Mouse (Mus musculus): ENCODE data around the gene Pbxip1. TPM values are rescaled to one million over a fixed set of nuclear protein-coding genes. Genes with fewer than 3 reads are reported as not detected.
A peak's percentile ranks its signal among the peaks of the same experiment; 100 is the strongest.

Gene Pbxip1
- polyA plus RNA-seq (2015; fragmentation: Nextera tagmentation; extraction: Ambion mirVana): 39.2 and 40.2 TPM in 2 replicates

DNA sequence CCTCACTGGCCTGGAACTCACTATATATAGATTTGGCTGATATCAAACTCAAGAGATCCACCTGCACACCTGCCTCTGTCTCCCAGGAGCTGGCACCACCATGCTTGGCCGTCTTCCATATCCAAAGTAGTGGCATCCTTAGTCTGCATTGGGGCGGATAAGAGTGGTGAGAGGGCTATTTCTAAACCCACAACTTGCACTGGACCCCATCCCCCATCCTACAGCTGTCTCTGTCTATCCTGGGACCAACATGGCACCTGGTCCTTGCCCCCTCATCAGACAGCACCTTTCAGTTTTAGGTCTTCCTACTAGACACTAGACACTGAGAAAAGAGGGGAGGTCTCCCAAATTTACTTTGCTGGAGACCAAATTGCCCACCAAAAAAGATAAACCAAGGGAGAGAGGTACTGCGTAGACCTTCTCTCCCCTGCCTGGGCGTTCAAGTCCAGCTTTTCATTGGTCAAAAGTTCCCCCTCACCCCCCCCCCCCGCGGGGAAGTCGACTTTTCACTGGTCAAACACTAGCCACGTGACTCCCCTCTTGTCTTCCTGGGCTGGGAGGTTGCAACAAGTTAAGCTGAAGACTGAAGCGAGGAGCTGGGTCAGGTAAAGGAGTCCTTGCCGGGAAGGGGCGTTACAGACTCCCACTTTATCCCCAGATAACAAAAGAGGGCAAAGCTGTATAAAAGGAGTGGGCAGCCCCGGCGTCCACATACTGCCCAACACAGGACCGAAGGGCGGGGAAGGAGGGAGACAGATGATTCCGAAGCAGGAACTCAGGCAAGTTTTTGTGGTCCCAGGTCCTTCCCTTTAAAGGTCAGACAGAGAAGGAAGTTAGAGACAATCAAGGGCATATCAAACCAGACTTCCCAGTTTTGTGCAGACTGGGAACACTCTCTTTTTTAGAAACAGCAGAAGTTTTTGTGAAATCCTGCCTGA is at the start of gene Pbxip1:
Gene Pbxip1, plus strand, starts transcription at position 531 of the 938 bp plus-strand sequence.
- 5% methylated on average over 16 of the region's 16 CpGs for WGBS
- peak; percentile 86 for ATAC-seq
- Histone ChIP-seq H3K9ac (peak within 1 kb of the TSS; percentile 55), H3K4me2 (replicated peaks) (peak within 1 kb of the TSS; percentile 64), H3K27ac (peak within 1 kb of the TSS; percentile 65), H3K36me3 (peaks cover 17% of the 10 kb centered on the region), H3K4me1 (replicated peaks) (peaks cover 13% of the 10 kb centered on the region), H3K27me3 (replicated peaks) (no peaks in the 10 kb centered on the region), H3K9me3 (no peaks in the 10 kb centered on the region), H3K4me3 (replicated peaks) (peak within 1 kb of the TSS; percentile 53)

DNA sequence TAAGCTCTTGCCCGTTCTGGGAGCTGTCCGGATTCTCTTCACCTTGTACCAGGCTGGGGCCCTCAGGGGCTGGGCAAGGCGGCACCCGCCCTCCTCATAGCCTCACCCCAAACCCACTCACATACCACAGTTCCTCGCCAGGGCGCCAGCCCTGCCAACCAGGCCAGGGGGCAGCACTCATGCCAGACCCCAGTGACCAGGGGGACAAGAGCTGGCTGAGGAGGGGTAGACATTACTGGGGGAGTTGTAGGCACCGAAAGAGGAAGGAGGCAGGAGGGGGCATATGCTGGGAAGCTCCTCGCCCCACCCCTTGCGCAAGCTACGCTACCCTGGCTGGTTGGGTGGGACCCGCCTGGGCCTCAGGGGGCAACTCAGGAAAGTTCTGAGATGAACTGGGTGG is 48.9 kb upstream of the Pbxip1 start:
- ATAC-seq: no peak
- H3K9me3 ChIP-seq: no peaks in the 10 kb centered on the region
- H3K4me1 ChIP-seq (replicated peaks): peaks cover 74% of the 10 kb centered on the region
- H3K4me2 ChIP-seq (replicated peaks): peak overlapping the region; percentile 62
- peak overlapping the region; percentile 92 for H3K27ac ChIP-seq
- H3K27me3 ChIP-seq (replicated peaks): no peaks in the 10 kb centered on the region
- 59% methylated on average over 11 of the region's 11 CpGs for WGBS
- peak overlapping the region; percentile 23 for H3K4me3 ChIP-seq (replicated peaks)
- H3K36me3 ChIP-seq: no peaks in the 10 kb centered on the region; the same call in 1 of the 2 replicates
- peak overlapping the region; percentile 31 for H3K9ac ChIP-seq

DNA sequence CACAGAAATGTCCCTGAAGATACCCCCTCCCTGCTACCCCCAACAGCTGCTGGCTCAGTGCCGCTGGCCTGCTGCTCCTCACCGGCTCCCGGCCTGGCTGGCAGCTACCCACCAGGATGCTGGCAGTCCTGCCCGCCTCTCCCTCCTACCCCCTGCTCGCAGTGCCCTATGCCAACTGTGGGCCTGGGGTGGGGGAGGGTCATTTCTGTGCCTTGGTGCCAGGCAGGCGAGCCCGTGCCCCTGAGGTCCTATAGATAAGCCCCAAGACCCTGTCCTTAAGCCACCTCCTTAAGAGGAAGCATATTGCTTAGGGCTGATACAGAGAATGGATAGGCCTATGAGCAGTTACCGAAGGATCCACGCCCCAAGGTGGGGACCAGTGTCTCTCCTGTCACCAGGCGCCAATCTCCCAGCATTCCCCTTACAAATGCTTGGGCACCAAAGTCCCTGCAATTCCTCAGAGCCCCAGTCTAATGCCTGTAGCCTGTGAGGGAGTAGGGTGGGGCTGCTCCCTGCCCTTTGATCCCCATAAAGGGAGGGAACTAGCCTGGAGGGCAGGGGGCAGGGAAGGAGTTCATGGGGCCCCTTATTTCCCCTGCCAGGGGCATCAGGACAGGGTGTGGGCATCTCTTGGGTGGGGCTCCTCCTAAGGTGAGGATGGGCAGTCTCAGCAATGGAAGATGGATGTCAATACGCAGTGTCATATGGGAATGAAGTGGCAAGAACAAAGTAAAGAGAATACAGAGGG is 48.2 kb upstream of the Pbxip1 start:
- H3K36me3 ChIP-seq: no peaks in the 10 kb centered on the region; the same call in 1 of the 2 replicates
- no peaks in the 10 kb centered on the region for H3K9me3 ChIP-seq
- peaks cover 78% of the 10 kb centered on the region for H3K4me1 ChIP-seq (replicated peaks)
- H3K27ac ChIP-seq: peak overlapping the region; percentile 92
- no peak overlapping the region for H3K9ac ChIP-seq
- H3K4me2 ChIP-seq (replicated peaks): peak overlapping the region; percentile 62
- peak; percentile 80 for ATAC-seq
- 65% methylated on average over 11 of the region's 11 CpGs for WGBS
- no peaks in the 10 kb centered on the region for H3K27me3 ChIP-seq (replicated peaks)
- peak overlapping the region; percentile 19 for H3K4me3 ChIP-seq (replicated peaks)

DNA sequence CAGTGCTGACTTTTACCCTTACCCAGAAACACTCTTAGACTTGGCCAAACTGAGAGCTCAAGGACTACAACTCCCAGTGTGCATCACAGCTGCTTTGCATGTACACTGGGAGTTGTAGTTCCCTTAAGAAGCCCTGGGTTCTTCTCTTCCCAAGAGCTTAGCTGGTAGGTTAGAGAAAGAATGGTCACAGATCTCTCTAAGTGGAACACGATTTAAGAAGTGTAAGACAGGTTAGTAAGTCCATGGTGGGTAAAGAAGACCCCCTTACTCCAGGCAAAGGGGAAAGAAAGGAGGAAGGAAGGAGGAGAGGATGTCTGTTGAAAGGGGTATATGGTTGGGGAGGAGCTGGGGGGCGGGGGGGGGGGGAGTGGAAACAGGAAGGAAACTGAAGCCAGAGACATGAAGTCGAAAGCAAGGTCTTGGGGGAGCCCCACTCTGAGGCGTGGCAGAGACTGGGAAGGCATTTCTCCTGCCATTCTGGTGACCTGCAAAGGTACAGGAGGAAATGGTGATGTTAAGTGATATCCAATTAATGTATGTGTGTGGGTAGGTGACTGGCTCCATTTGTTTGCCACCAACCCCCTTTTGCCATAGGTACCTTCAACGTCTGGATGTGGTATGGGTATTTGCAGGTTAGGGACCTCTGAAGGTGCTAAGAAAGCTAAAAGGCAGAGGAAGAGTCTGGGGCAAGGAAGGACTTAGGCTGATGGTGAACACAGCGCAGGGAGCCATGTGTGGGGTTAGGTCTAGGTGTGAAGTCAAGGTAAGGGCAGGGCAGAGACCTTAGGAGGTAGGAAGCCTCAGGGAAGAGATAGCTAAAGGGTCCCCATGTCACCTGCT is 47.4 kb upstream of the Pbxip1 start:
- H3K4me3 ChIP-seq (replicated peaks): no peak overlapping the region
- H3K27me3 ChIP-seq (replicated peaks): no peaks in the 10 kb centered on the region
- no peak overlapping the region; the same call in 1 of the 2 replicates for H3K9ac ChIP-seq
- no peaks in the 10 kb centered on the region for H3K9me3 ChIP-seq
- H3K4me1 ChIP-seq (replicated peaks): peaks cover 75% of the 10 kb centered on the region
- peak; percentile 24 for ATAC-seq
- WGBS: 46% methylated on average over 5 of the region's 6 CpGs
- no peaks in the 10 kb centered on the region for H3K36me3 ChIP-seq
- H3K27ac ChIP-seq: peak overlapping the region; percentile 92
- peak overlapping the region; percentile 92 for H3K4me2 ChIP-seq (replicated peaks)

DNA sequence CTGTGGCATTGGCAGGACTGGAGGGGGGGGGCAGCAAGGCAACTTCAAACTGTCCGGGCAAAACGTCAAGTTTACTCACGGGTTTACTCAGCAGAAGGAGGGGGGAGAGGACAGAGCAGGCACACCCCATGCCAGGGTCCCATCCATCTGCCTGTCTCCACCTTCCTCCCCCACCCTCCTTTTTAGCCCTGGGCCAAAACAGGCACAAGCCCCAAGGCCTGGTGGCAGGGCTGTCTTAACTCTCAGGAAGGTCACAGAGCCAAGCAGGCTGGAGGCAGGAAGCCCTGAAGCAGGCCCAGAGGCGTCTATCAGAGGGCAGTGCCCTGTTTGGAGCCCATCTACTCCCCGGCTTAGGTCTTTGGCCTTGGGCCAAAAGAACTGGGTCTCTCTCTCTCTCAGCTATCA is 46.4 kb upstream of the Pbxip1 start:
- no peaks in the 10 kb centered on the region for H3K9me3 ChIP-seq
- peak overlapping the region; percentile 92 for H3K4me2 ChIP-seq (replicated peaks)
- no peaks in the 10 kb centered on the region for H3K27me3 ChIP-seq (replicated peaks)
- H3K36me3 ChIP-seq: no peaks in the 10 kb centered on the region
- H3K9ac ChIP-seq: peak overlapping the region; percentile 69
- H3K27ac ChIP-seq: peak overlapping the region; percentile 92
- peaks cover 73% of the 10 kb centered on the region for H3K4me1 ChIP-seq (replicated peaks)
- no peak for ATAC-seq
- WGBS: 34% methylated on average over 5 of the region's 5 CpGs
- peak overlapping the region; percentile 61 for H3K4me3 ChIP-seq (replicated peaks)

DNA sequence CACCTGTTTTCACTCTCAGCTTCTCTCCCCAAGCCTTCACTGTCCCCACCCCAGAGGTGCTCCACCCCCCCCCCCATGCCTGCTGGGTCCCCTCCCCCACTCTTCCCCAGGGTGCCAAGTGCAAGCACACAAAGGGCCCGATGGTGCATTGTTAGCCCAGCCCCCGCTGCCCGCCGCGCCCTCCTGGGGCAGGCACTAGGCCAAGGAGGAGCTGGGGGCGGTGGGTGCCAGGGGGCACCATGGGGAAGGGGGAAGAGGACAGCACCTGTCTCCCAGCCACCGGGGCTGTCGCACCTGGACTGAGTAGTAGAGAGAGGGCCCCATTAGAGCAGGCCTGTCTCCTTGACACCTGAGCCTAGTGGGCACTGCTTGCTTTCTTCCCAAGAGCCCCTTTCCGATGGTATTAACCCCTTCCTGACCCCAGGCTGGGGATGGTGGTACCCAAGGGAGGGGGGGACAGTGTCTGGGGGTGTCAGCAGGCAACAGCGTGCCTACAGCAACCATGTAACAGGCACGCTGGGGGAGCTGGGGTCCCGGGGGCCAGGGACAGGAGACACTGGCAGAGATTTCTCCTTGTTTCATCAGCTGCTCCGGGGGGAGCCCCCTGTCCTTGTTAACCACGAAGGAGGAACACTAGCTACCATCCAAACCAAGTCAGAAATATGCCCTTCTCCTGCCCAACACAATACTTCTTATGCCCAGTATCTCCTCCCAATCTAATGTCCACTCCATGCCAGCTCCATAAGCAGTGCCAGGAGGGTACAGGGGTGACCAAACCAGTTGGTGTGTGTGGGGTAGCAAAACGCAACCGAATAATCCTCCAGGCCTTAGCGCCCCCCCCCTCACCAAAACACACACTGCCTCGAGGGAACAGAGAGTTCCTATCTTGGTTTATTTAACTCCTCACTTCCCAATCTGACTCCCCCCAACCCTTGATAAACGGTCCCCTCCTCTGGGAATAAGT is 45.5 kb upstream of the Pbxip1 start:
- Histone ChIP-seq H3K36me3 (no peaks in the 10 kb centered on the region), H3K4me1 (replicated peaks) (peaks cover 73% of the 10 kb centered on the region), H3K4me2 (replicated peaks) (peak overlapping the region; percentile 92), H3K9me3 (no peaks in the 10 kb centered on the region), H3K27me3 (replicated peaks) (no peaks in the 10 kb centered on the region), H3K9ac (peak overlapping the region; percentile 69), H3K4me3 (replicated peaks) (peak overlapping the region; percentile 61), H3K27ac (peak overlapping the region; percentile 92)
- ATAC-seq: no peak
- WGBS: 15% methylated on average over 19 of the region's 19 CpGs

DNA sequence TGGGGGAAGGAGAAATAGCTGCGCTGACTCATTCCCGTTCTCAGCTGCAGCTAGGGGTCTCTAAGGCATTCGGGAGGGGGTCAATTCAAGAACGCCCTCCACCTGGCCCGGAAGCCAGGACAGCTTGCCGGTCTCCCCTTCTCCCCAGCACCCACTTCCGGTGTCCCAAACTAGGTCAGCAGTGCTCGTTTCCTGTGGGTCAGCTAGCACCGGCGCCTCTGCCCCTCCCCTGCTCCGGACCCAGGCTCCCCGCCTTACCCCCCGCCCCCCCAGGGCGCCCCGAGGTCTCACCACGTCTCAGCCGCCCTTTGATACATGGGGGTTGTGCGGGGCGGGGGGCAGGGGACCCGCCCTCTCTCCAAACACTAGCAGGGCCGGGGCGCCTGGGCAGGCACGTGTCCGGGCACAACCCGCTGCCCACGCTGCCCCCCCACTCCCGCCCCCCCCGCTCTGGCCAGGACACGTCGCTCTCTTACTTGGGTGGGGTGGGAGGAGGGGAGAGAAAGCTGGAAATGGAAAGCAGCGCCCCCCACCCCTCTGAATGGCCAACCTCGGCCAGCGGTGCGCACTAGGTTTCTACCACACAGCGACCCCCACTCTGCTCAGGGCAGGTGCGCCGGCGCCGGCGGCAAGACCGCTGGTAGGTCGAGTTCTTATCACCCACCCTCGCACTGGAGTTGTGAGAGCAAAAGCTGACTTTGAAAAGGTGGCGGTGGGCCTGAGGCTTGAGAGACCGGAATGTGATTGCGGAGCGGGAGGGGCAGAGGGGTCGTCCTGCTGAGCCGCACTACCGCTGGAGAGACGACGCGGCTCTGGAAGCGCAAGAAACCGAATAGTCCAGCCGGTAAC is 44.6 kb upstream of the Pbxip1 start:
- no peak for ATAC-seq
- peaks cover 69% of the 10 kb centered on the region for H3K4me1 ChIP-seq (replicated peaks)

DNA sequence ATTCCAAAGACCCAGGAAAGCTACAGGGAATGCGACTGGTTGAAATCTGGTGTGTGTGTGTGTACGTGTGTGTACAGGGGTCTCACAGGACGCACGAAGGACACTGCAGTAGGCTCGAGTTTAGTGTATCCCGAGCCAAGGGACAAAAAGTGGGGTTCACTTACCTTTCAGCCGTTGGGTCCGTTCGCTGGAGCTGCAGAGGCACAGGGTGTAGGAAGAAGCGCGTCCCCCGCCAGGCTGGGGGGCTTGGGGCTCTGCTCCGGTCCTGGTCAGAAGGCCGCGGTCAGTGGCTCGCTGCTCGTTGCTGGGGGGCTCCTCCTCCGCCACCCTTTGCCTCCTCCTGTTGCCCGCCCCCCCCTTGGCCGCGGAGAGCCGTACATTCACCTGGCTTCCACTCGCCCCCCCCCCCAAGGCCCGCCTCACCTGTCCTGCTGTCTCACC is 43.6 kb upstream of the Pbxip1 start:
- Histone ChIP-seq H3K9ac (peak overlapping the region; percentile 69), H3K4me2 (replicated peaks) (peak overlapping the region; percentile 92), H3K9me3 (no peaks in the 10 kb centered on the region), H3K27me3 (replicated peaks) (no peaks in the 10 kb centered on the region), H3K36me3 (no peaks in the 10 kb centered on the region), H3K4me3 (replicated peaks) (peak overlapping the region; percentile 61), H3K27ac (peak overlapping the region; percentile 92), H3K4me1 (replicated peaks) (peaks cover 61% of the 10 kb centered on the region)
- 1% methylated on average over 20 of the region's 24 CpGs for WGBS
- ATAC-seq: no peak

More for the DNA sequence above, 44.6 kb upstream of the Pbxip1 start:
- peak overlapping the region; percentile 92 for H3K4me2 ChIP-seq (replicated peaks)
- H3K27ac ChIP-seq: peak overlapping the region; percentile 92
- no peaks in the 10 kb centered on the region for H3K36me3 ChIP-seq
- under 1% methylated on average over 55 of the region's 56 CpGs for WGBS
- peak overlapping the region; percentile 61 for H3K4me3 ChIP-seq (replicated peaks)
- H3K9me3 ChIP-seq: no peaks in the 10 kb centered on the region
- no peaks in the 10 kb centered on the region for H3K27me3 ChIP-seq (replicated peaks)
- H3K9ac ChIP-seq: peak overlapping the region; percentile 69

DNA sequence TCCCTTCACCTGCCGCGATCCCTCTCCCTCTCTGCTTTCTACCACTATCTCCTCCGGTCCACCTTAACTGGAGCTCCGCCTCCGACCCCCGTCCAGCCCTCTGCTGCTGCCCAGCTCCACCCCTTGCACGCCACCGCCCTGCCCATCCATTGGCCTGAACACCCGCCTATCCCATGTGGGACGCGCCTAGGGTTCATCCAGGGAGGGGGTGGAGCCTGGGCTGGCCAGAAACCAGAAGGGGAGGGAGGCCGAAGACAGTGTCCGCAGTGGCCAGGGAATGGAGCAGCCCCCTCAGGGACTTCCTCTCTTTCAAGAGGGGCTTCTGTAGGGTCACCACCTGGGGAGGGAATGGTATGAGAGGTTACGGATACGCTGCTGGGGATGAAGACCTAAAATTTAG is 42.9 kb upstream of the Pbxip1 start:
- Histone ChIP-seq H3K9ac (peak overlapping the region; percentile 69), H3K4me3 (replicated peaks) (peak overlapping the region; percentile 61), H3K36me3 (no peaks in the 10 kb centered on the region), H3K27me3 (replicated peaks) (no peaks in the 10 kb centered on the region), H3K4me2 (replicated peaks) (peak overlapping the region; percentile 92), H3K27ac (peak overlapping the region; percentile 93), H3K4me1 (replicated peaks) (peaks cover 55% of the 10 kb centered on the region), H3K9me3 (no peaks in the 10 kb centered on the region)
- peak; percentile 88 for ATAC-seq
- WGBS: under 1% methylated on average over 15 of the region's 15 CpGs
